Mouse (Mus musculus) heart, embryonic 13.5 days (tissue): ENCODE data around the gene Fads2. TPM values are rescaled to one million over a fixed set of nuclear protein-coding genes. Genes with fewer than 3 reads are reported as not detected.

Experiments used
- ATAC-seq: fragments of 200-750 bp; cut with Nextera tagmentation; 2 replicates; pipeline ENCODE4 v1.8.0; 2017; ENCODE audit warnings: moderate TSS enrichment; ENCODE audit not compliant: insufficient number of reproducible peaks, low FRiP score, low TSS enrichment; ENCODE audit errors: extremely low read depth
- H3K27ac ChIP-seq: fragments of 300-500 bp; sonication (generic); replicated peaks from 2 replicates; pipeline ENCODE4 v1.5.1; 2015; ENCODE audit warnings: moderate library complexity, mild to moderate bottlenecking, inconsistent platforms
- H3K27me3 ChIP-seq: fragments of 300-500 bp; sonication (generic); replicated peaks from 2 replicates; pipeline ENCODE4 v1.6.1; 2015; ENCODE audit warnings: mild to moderate bottlenecking, inconsistent platforms
- H3K36me3 ChIP-seq: fragments of 300-500 bp; sonication (generic); 2 replicates; pipeline ENCODE4 v1.6.1; 2015; ENCODE audit warnings: mild to moderate bottlenecking, inconsistent platforms
- H3K4me1 ChIP-seq: fragments of 300-500 bp; sonication (generic); 2 replicates; pipeline ENCODE4 v1.6.1; 2015; ENCODE audit warnings: inconsistent platforms
- H3K4me2 ChIP-seq: fragments of 300-500 bp; sonication (generic); 2 replicates; pipeline ENCODE4 v1.6.1; 2015; ENCODE audit warnings: inconsistent platforms, mild to moderate bottlenecking, moderate library complexity
- H3K4me3 ChIP-seq: fragments of 300-500 bp; sonication (generic); 2 replicates; pipeline ENCODE4 v1.5.1; 2015; ENCODE audit warnings: moderate library complexity, mild to moderate bottlenecking, inconsistent platforms
- H3K9ac ChIP-seq: fragments of 300-500 bp; sonication (generic); 2 replicates; pipeline ENCODE4 v1.6.1; 2015; ENCODE audit warnings: inconsistent platforms, mild to moderate bottlenecking, moderate library complexity
- H3K9me3 ChIP-seq: fragments of 300-500 bp; sonication (generic); 2 replicates; pipeline ENCODE4 v1.6.1; 2016; ENCODE audit warnings: inconsistent platforms
- WGBS: fragments of 180-500 bp; shearing (Covaris S2); methylation state at CpG from one replicate; pipeline ENCODE4 v1.1.7; 2015; ENCODE audit warnings: mixed read lengths; 5-methylcytosine and 5-hydroxymethylcytosine counted together
- polyA plus RNA-seq: library from polyadenylated mRNA; unstranded; fragments of >200 nt; fragmentation: Nextera tagmentation; extraction: Ambion mirVana; gene quantifications from 2 replicates; pipeline ENCODE4 v1.2.1, GENCODE M21; 2015

The Fads2 gene
- polyA plus RNA-seq, 1 experiment from 2014 or later = 50.3 TPM

GRCm38 (mm10) chr19:10040866-10041387 lies 60.6 kb downstream of the Fads2 start:
- peaks cover 84% of the 10 kb centered on the region for H3K4me1 ChIP-seq
- 17% methylated on average over 15 of the region's 20 CpGs for WGBS

GRCm38 (mm10) chr19:10039615-10040014 lies 61.9 kb downstream of the Fads2 start:
- H3K27me3 ChIP-seq = no peaks in the 10 kb centered on the region
- ATAC-seq = no peak
- H3K9me3 ChIP-seq = no peaks in the 10 kb centered on the region
- peaks cover 78% of the 10 kb centered on the region for H3K4me1 ChIP-seq
- peak overlapping the region; percentile 92 for H3K27ac ChIP-seq
- H3K9ac ChIP-seq = no peak overlapping the region
- 80% methylated on average over 2 of the region's 2 CpGs for WGBS
- peaks cover 24% of the 10 kb centered on the region for H3K36me3 ChIP-seq
- no peak overlapping the region for H3K4me3 ChIP-seq
- H3K4me2 ChIP-seq = peak overlapping the region; percentile 40; the same call in 1 of the 2 replicates

More at GRCm38 (mm10) chr19:10040866-10041387, 60.6 kb downstream of the Fads2 start:
- Histone ChIP-seq H3K27ac (peak overlapping the region; percentile 90), H3K9me3 (no peaks in the 10 kb centered on the region), H3K9ac (peak overlapping the region; percentile 92), H3K4me2 (peak overlapping the region; percentile 84), H3K27me3 (no peaks in the 10 kb centered on the region), H3K4me3 (peak overlapping the region; percentile 81), H3K36me3 (peaks cover 21% of the 10 kb centered on the region)
- ATAC-seq = no peak

GRCm38 (mm10) chr19:10038910-10039309 lies 62.6 kb downstream of the Fads2 start:
- Histone ChIP-seq H3K4me3 (no peak overlapping the region), H3K27ac (peak overlapping the region; percentile 92), H3K4me2 (peak overlapping the region; percentile 40), H3K9me3 (no peaks in the 10 kb centered on the region), H3K27me3 (no peaks in the 10 kb centered on the region), H3K4me1 (peaks cover 75% of the 10 kb centered on the region), H3K9ac (peak overlapping the region; percentile 69), H3K36me3 (peaks cover 24% of the 10 kb centered on the region)
- WGBS = 5% methylated on average over 3 of the region's 3 CpGs
- no peak for ATAC-seq

DNA sequence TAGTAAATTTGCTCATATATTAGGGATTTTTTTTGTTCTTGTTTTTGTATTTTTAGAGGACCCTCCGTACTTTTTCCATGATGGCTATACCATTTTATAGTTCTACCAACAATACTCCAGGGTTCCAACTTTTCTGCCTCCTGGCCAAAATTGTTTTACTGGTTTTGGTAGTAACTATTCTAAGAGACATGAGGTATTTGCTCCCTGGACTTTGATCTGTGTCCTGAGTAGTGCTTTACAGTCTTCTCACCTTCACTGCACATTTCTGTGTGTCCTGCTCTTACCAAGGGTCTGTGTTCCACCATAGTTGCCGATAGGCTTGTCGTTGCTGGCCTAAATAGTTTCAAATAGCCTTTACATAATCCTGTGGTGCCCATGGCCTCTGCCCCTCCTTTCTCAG lies 63.2 kb downstream of the Fads2 start:
- ATAC-seq = no peak
- H3K36me3 ChIP-seq = peaks cover 25% of the 10 kb centered on the region
- peak overlapping the region; percentile 92 for H3K27ac ChIP-seq
- 63% methylated on average over 3 of the region's 3 CpGs for WGBS
- H3K9me3 ChIP-seq = no peaks in the 10 kb centered on the region
- no peak overlapping the region for H3K4me3 ChIP-seq
- H3K4me2 ChIP-seq = peak overlapping the region; percentile 40
- peak overlapping the region; percentile 69 for H3K9ac ChIP-seq
- peaks cover 69% of the 10 kb centered on the region for H3K4me1 ChIP-seq
- H3K27me3 ChIP-seq = no peaks in the 10 kb centered on the region

GRCm38 (mm10) chr19:10037534-10037933 lies 64.0 kb downstream of the Fads2 start:
- ATAC-seq = no peak
- peaks cover 33% of the 10 kb centered on the region for H3K36me3 ChIP-seq
- 50% methylated on average over 2 of the region's 2 CpGs for WGBS
- peaks cover 61% of the 10 kb centered on the region for H3K4me1 ChIP-seq
- H3K27me3 ChIP-seq = no peaks in the 10 kb centered on the region
- H3K9me3 ChIP-seq = no peaks in the 10 kb centered on the region
- H3K4me2 ChIP-seq = no peak overlapping the region
- H3K9ac ChIP-seq = no peak overlapping the region
- H3K27ac ChIP-seq = no peak overlapping the region; the same call in 1 of the 2 replicates
- no peak overlapping the region for H3K4me3 ChIP-seq

DNA sequence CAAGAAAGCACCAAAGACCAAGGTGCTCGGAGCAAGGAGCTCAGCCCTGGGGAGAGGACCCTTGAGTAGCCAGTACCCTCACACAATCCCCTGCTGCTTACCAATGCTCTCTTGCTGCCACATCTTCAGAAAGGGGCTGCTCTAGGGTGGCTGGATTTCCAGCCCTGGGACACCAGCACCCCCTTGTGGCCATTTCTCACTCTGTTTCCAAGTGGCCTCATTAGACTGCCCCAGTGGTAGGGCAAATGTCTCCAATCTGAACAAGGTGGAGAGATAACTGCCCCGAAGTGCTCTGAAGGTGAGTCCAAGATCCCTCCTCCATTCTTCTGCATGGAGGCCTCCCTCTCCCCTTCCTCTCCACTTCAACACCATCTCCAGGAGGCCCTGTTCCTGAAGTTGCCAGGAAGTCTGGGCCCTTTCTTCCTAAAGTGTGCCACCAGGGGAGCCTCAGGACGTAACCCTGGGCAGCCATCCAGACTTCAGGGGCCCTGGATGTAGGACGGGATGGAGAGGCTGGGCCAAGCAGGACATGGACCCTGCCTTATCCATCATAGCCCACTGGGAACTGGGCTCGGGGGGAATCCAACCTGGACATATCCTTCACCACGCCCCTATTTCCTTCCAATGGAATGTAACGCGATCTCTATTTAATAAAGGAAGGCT lies 66.6 kb downstream of the Fads2 start:
- Histone ChIP-seq H3K4me1 (peaks cover 39% of the 10 kb centered on the region), H3K27me3 (no peaks in the 10 kb centered on the region), H3K4me2 (no peak overlapping the region), H3K9ac (peak overlapping the region; percentile 34; the same call in 1 of the 2 replicates), H3K36me3 (peaks cover 52% of the 10 kb centered on the region), H3K9me3 (no peaks in the 10 kb centered on the region), H3K4me3 (no peak overlapping the region), H3K27ac (no peak overlapping the region)
- WGBS = 60% methylated on average over 8 of the region's 8 CpGs
- ATAC-seq = no peak

DNA sequence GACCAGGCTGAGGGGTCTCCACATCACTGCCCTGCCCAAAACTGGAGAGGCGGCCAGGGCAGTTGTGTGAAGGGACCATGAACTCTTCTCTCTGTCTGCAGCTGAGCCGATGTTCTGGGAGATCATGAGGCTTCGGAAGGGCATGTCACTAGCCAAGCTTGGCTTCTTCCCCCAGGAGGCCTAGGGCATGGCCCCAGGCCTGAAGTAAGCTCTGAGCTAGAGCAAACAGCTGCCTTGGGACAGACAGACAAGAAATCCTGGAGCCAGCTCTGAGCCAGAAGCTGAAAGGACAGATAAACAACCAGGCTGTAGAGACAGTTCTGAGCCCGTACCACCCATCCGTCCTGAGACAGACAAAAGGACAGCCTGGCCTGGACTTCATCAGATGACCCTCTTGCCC lies 67.2 kb downstream of the Fads2 start:
- Histone ChIP-seq H3K9ac (peak overlapping the region; percentile 34; the same call in 1 of the 2 replicates), H3K9me3 (no peaks in the 10 kb centered on the region), H3K36me3 (peaks cover 57% of the 10 kb centered on the region), H3K4me2 (no peak overlapping the region), H3K4me3 (no peak overlapping the region), H3K27ac (no peak overlapping the region), H3K4me1 (peaks cover 34% of the 10 kb centered on the region), H3K27me3 (no peaks in the 10 kb centered on the region)
- WGBS = 84% methylated on average over 5 of the region's 5 CpGs
- no peak for ATAC-seq

DNA sequence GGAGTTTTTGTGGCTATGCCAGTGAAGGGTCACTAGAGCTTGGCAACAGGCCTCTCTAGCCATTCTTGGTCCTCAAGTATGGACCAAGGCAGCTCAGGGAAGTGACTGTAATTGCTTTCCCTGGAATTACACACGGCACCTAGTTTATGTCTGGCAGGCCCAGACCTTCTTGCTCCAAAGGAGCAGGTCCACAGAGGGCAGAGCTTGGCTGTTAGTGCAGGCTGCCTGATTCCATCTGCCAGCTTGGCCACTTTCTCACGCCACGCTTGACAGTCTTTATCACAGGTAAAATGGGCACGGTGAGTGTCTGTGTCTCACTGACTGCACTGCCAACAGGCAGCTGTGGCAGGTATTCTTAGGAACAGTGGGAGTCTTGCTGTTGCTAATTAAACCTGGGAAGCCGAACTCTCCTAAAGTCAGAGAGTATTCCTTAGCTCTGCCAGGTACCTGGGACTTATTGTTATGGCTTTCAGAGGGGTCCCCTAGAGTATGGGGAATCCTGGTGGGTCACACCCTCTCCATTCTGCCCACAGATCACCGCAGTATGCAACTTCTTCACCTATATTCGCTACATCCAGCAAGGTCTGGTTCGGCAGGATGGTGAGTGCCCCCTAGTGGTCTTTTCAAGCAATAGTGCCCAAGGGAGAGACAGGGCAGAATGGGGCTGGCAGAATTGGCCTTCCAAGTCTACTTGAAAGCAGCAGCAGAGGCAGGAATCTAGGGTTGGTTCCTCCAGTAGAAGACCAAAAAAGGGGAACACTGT lies 68.2 kb downstream of the Fads2 start:
- 35% methylated on average over 8 of the region's 8 CpGs for WGBS
- Histone ChIP-seq H3K27me3 (no peaks in the 10 kb centered on the region), H3K4me3 (no peak overlapping the region), H3K4me2 (no peak overlapping the region), H3K4me1 (peaks cover 24% of the 10 kb centered on the region), H3K9ac (no peak overlapping the region), H3K9me3 (no peaks in the 10 kb centered on the region), H3K36me3 (peaks cover 67% of the 10 kb centered on the region), H3K27ac (no peak overlapping the region)
- no peak for ATAC-seq

DNA sequence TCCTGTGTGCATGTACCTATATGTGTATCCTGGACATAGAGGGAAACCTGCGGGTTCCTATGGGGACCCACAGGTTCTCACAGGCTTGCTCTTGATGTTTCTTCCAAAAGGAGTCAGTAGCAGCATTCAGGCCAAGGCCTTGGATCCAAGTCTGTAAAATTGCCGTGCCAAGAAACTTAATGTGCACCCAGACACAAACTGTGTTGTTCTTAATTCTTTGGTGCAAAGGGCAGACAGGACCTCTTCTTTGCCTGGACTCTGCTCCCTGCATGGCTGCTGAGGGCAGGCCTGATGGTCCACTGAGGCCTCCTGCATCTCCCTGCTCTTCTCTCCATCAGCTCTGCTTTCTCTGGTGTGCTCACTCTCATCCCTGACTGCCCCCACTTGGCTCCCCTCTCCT lies 71.8 kb downstream of the Fads2 start:
- no peak overlapping the region for H3K4me2 ChIP-seq
- peaks cover 72% of the 10 kb centered on the region for H3K36me3 ChIP-seq
- no peak overlapping the region for H3K4me3 ChIP-seq
- 85% methylated on average over 2 of the region's 2 CpGs for WGBS
- H3K9me3 ChIP-seq = no peaks in the 10 kb centered on the region
- H3K4me1 ChIP-seq = peaks cover 24% of the 10 kb centered on the region
- H3K27me3 ChIP-seq = no peaks in the 10 kb centered on the region
- no peak overlapping the region for H3K9ac ChIP-seq
- ATAC-seq = no peak
- H3K27ac ChIP-seq = no peak overlapping the region

DNA sequence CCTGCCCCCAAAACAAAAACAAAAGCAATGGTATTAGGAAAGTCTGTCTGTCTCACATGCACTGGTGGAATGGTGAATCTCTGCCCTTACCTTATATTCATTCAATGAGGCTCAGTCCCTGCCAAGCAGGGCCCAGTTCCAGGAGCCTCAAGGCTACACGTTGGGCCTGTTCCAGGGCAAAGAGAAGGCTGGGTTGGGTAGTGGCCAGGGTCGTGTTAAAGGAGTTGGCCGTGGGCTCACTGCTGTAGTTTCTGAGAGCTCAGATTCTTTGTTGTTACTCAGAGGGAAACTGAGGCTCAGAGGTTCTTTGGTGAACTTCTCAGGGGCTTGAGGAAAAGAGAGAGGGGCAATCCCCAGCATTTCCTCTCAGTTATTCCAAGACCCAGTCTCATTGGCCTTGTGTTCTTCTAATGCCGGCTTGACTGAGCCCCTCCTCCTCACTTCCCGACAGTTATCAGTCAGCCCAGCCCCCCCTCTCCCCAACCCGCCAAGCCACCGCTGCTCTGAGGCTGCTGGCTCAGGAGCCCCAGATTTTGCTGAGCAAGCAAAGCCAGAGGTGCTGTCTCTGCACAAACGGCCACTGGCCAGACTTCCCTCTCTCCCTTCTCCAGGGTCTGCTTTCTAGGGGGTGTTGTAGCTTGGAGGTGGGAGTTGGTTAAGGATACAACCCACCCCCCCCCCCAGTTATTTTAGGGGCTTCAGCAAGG lies 76.2 kb downstream of the Fads2 start:
- Histone ChIP-seq H3K4me2 (peak overlapping the region; percentile 50), H3K27me3 (no peaks in the 10 kb centered on the region), H3K4me1 (peaks cover 58% of the 10 kb centered on the region), H3K4me3 (no peak overlapping the region), H3K36me3 (peaks cover 39% of the 10 kb centered on the region), H3K9me3 (no peaks in the 10 kb centered on the region), H3K27ac (peak overlapping the region; percentile 87), H3K9ac (peak overlapping the region; percentile 73)
- no peak; the same call in 1 of the 2 replicates for ATAC-seq
- WGBS = 18% methylated on average over 8 of the region's 8 CpGs

GRCm38 (mm10) chr19:10023304-10023758 lies 78.2 kb downstream of the Fads2 start:
- no peak overlapping the region for H3K4me3 ChIP-seq
- H3K36me3 ChIP-seq = peaks cover 19% of the 10 kb centered on the region
- H3K4me1 ChIP-seq = peaks cover 77% of the 10 kb centered on the region
- no peaks in the 10 kb centered on the region for H3K27me3 ChIP-seq
- no peak overlapping the region for H3K9ac ChIP-seq
- no peaks in the 10 kb centered on the region for H3K9me3 ChIP-seq
- 50% methylated on average over 9 of the region's 9 CpGs for WGBS
- H3K27ac ChIP-seq = peak overlapping the region; percentile 87
- no peak for ATAC-seq
- peak overlapping the region; percentile 2; the same call in 1 of the 2 replicates for H3K4me2 ChIP-seq
